Mouse (Mus musculus) stomach, postnatal 0 days (tissue): ENCODE results near the gene Clpsl2.

Source experiments
- CTCF ChIP-seq: IDR thresholded peaks from 2 replicates; pipeline ENCODE4 v1.5.1; 2016; ENCODE audit warnings: antibody characterized with exemption, low read depth, mild to moderate bottlenecking, moderate library complexity
- EP300 ChIP-seq: optimal IDR thresholded peaks from 2 replicates; pipeline ENCODE3; 2016; ENCODE audit warnings: antibody characterized with exemption

GRCm38 (mm10) chr17:28517956-28518614, 31.1 kb upstream of the Clpsl2 start:
- TF ChIP-seq CTCF: peak; percentile 12; the same call in 1 of the 2 replicates
- peak; percentile 50 for TF ChIP-seq EP300
